Mouse (Mus musculus) retina, postnatal 1 day (tissue): Measurements from ENCODE around the gene Gm28053.
A peak's percentile ranks its signal among the peaks of the same experiment; 100 is the strongest.

Experiments
- DNase-seq: peaks from one replicate; pipeline ENCODE4 v3.0.0-alpha.2; 2012

Gene Gm28053

DNA sequence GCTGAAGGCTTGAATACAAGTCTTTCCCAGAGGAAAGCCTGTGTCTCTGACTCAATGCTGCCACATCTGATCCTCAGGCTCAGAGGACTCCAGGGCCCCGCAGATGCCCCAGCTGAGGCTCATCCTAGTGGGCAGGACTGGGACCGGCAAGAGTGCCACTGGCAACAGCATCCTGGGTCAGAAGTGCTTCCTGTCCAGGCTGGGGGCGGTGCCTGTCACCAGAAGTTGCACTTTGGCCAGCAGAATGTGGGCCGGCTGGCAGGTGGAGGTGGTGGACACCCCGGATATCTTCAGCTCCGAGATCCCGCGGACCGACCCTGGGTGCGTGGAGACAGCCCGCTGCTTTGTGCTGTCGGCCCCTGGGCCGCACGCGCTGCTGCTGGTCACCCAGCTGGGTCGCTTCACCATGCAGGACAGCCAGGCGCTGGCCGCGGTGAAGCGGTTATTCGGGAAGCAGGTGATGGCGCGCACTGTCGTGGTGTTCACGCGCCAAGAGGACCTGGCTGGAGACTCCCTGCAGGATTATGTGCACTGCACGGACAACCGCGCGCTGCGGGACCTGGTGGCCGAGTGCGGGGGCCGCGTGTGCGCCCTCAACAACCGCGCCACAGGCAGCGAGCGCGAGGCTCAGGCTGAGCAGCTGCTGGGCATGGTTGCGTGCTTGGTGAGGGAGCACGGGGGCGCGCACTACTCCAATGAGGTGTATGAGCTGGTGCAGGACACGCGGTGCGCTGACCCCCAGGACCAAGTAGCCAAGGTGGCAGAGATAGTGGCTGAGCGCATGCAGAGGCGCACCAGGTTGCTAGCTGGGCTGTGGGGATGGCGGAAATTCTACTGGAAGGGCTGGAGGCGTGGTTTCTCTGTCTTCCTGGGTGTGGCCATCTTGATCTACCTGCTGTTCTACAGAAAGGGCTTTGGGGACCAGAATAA is 24.3 kb downstream of the Gm28053 start:
- DNase-seq = peak; percentile 34

DNA sequence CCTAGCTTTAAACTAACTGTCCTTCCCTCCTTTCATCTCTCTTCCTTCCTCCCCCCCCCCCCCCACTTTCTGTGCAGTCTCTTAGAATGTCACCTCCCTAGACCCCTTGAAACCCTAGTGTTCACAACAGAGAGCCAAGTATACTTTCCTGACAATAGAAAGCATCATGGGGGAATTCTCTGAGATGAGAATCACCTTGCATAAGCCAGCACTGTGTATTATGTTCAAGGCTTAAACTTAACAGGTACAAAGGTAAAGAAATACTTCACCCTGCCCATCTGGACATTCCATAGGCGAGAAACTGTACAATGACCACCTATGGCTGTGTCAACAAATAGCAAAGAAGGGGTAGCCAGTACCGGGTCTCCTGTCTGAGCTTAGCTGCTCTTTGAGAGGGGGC is 27.1 kb downstream of the Gm28053 start:
- DNase-seq = no peak

DNA sequence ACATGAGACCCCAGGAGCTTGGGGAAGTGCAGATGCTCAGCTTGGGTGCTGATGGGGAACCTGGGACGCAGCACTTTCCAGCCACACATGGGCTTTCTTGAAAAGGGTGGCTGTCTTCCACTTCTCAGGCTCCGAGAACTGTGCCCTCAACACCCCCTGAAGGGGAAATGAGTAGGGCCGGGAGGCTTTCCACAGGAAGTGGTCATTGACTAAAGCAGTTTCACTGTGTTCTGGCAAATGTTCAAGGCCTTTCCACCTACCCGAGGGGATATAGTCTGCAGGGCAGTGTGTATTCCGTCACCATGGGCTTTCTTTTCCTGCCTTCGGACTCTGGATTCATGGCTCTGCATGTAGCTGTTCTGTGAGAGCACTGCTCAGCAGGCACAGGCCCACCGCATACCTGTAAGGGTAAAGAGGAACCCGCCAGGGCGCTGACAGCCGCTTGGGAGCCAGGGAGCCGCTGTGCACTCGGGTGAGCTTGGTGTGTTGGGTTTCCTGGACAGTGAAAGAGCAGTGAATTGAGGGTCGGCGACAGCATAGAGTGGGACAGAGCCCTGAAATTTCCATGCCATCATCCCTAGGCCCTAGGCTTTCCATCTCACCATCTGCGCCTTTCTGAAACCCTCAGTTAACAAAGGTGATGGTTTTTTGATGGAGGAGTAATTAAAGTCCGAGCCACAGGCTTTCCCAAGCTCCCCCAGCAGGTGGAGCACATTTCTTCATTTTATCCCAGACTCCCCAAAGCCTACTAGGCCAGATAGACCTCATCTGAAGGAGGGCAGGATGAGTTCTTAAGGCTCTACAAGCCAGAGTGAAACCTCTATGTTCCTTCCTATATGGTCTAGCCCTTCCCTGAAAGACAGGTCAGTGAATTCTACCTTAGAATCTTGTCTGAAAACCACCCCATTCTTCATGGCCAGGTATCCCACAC is 27.8 kb downstream of the Gm28053 start, which contains the start of gene Gimap5:
TSS of gene Gimap5 (plus strand) at position 239 of the 931 bp plus-strand sequence.
- DNase-seq = peak; percentile 46

DNA sequence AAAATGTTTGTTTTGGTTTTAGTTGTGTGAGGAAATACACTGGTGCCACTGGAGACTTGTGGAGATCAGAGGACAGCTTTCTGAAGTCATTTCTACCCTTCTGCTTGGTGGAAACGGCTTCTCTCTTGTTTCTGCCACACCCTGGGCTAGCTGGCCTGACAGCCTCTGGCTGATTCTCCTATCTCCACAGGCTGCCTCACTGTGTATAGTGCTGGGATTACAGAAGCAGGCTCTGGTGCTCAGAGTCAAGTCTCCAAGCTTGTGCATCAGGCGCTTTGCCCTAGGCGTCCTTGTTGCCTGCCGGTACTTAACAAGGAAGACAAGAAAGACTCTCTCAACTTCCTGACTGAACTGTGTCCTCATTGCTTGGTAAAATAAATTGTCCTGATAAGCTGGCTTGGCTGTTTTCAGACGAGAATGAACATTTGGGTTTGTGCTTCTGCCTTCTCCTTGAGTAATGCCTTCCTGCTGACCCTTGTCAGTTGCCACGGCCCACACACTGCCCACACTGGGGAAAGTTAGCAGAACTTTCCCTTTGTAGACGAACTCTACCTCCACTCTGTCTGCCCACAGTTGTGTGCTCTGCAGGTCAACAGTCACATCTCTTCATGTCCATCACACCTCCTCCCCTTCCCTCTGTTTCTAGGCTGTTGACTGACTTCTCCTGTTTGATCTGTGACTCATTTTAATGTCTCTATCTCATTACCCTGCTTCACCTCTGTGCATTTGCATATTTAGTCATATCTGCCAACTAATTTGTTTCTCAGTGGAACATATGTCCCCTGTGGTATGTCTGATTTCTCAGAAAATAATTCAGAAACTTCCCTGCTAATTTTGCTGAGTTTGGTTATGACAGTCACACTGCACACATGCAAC is 28.9 kb downstream of the Gm28053 start:
- DNase-seq = no peak

DNA sequence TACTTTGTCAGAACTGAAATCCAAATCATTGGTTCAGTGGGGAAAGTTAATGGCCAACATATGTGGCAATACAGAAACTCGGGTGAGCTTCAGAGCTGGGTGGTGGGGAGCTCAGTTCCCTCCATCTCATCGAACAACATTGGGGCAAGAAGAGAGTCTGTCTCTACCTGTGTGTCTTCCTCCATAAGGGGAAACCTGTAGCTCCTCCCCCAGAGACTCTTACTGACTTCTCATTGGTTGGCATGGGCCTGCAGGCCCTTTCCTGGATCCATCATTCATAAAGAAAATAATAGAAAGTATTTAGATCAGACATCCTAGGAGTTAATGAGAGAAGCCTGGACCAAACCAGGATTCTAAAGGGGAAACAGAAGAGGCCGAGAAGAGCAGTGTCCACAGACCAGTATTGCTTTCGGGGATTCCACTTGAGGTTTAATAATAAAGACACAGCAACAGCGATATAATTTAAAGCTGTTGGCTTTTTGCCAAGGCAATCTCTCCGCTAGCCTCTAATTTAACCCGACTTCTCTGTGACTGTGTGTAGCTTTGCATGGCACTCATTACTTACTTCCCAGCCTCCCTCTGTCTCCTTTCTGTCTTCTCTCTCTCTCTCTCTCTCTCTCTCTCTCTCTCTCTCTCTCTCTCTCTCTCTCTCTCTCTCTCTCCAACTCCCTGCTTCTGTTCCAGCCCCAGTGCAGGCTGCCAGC is 45.3 kb downstream of the Gm28053 start:
- peak; percentile 40 for DNase-seq

DNA sequence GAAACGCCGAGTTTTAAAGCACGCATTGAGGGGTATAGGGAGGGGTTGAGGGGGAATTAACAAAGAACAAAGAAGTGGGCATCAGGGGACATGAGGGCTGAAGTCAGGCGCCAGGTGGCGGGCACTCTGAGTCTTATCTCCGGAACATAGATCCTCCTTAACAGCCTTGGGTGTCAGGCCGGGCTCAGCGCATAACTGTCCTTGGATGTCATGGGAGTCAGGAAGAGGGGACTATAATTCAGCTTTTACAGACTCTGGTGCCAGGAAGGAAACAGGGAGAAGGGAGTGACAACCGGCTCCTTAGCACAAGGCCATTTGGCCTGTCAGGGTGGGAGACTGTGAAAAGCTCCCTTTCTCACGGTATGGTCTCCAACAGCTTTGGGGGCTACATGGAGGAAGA is 46.1 kb downstream of the Gm28053 start:
- no peak for DNase-seq

DNA sequence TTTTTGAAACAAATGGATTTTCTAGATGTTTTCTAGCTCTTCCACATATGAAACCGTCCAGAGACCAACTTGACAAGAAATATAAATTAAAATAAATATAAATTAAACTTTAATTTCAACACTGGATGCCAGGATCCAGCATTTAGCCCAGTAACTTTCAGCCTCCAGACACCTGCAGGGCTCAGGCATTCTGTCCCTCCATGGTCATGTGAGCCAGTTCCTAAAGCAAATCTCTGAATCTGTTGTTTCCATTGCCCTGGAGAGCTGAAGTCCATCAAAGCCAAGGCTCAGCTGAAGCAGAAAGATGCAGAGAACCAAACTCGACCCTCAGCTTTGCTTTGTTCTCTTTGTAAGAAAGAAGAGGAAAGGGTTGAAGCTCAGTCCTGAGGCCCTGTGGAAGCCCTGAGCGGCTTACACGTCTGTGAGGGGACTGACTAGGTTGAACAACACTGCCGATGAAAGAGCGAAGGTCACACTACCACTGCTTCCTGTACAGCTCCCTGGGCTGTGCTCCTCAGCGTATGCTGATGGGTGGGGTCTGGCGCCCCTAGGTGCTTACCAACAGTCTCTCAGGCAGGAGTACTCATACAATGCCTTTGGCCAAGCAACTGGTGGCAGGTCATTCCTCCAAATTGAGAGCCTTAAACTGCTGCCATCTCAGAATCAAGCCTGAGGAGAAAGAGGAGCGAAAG is 49.9 kb downstream of the Gm28053 start:
- DNase-seq = no peak

DNA sequence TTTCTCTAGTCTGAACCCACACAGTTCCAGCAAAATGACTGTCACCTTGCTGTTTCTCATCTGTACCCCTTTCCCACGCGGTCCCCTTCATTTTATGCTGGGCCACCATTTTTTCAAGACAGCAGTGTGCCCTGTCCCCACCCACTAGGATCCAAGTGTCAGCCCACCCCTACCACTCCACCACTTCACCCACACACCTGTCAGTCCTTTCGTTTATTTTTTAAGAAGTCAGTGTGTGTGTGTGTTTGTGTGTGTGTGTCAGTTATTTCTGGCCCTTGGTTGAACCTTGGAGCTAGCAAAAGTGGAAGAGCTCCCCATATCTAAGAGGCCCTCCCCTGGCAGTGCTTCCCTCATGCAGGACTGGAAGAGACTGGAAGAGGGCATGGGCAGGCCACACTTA is 50.5 kb downstream of the Gm28053 start:
- no peak for DNase-seq

DNA sequence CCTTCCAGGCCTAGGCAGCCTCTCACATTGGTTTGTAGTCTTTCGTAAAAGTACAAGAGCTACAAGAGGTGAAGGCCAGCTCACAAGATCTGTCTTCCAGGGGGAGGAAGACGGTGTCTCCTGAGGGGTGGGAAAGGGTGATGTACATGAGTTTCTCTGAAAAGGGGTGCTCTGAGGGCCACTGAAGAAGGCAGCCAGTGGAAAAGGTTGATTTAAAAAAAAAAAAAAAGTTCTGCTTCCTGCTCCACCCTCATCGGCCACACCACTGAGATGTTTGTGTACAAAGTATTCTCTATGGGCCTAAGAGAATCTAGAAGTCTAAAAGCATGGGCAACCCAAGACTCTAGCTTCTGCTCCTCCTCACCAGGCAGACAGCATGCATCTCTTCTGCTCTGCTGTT is 52.3 kb downstream of the Gm28053 start, which contains the start of gene Gimap3:
TSS of gene Gimap3 (minus strand) at position 156 of the 400 bp plus-strand sequence.
- no peak for DNase-seq

DNA sequence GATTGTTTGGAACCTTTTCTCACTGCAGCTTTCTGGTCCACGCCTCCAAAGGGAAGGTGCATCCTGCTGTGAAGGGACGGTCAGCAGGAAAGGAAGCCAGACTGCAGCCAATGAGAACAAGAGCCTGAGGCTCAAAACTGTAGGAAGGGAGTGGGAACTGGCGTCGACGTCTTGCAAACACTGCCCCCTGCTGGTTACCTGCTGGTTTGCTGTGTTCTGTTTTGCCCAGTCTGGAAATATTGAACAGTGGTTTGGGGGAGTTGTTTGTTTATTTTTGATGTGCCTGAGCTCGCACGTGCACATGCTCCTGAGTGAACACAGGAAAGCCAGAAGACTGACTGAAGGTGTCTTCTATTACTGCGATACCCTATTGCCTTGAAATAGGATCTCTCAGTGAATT is 53.6 kb downstream of the Gm28053 start:
- peak; percentile 83 for DNase-seq

DNA sequence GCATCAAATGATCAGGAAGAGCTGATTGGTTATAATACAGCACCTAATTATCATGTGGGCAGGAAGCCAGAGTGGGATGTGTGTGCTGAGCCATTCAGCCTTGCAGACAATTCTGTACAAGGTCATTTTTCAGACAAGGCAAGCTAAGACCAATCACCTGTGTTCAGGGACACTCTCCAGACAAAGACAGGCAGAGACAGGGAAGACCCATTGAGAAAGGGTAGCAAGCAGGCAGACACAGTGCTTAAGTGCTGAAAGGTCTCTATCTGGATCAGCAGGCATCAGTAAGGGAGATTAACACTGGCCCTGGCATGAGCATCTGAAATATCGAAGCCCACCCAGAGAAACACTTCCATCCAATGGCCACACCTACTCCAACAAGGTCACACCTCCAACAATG is 66.0 kb downstream of the Gm28053 start:
- no peak for DNase-seq

DNA sequence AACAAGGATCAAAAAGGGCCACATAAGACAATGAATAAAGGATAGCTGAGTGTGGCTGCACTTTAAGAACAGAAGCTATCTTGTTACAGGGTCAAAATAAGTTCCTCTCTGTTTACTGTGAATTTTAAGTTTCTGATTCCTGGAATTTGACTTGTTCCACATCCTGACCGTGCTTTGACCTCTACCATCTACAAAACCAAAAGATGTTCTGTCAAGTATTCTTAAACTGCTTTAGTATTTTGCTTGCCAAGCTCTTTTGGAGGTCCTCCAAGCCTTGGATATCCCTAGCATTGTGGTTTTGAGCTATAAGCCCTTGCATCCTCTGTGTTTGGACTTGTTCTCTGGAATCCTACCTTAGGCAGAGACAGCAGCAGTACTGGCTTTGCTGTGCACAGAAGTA is 66.8 kb downstream of the Gm28053 start:
- DNase-seq = no peak

DNA sequence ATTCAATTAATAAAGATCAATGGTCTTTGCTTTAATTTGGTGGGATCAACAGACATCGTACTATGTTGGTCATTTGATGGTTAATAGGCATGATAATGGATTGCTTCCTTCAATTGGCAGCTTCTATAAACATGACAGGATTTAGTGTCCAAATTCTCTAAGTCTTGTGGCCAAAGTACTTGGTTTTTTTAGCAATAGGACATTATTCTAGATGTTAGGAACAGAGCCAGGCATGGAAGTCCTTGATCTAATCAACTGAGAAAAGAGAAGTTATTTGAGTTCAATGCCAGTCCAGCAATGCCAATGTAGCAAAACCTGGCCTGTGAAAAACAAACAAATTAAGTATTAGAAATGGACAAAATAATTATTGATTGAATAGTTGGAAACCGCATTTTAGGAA is 67.2 kb downstream of the Gm28053 start:
- no peak for DNase-seq

DNA sequence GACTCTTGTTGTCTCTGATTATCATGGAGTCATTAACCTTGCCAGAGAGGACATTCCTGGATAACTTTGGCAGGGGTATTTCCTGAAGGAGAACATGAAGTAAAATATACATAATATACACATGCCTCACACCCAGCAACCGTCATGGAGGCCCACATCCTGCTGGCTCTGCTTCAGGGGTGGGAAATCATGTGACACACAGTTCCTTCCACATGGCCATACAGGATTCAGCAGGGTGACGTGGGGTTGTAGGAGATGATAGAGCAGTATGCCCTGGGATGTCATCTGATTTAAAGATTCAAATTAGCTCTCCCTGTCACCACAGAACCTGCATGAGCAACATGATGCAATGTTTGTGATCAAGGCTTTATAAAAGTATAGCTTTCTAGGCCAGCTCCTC is 69.5 kb downstream of the Gm28053 start:
- no peak for DNase-seq

DNA sequence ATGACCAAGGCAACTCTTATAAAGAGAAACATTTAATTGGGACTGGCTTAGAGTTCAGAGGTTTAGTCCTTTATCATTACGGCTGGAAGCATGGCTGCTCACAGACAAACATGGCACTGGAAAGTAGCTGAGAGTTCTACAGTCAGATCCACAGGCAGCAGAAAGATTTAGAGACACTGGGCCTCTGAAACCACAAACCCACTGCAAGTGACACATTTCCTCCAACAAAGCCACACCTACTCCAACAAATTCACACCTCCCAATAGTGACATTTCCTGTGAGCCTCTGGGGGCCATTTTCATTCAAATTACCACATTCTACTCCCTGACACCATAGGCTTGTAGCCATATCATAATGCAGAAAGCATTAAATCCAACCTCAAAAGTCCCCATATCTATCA is 83.5 kb downstream of the Gm28053 start:
- no peak for DNase-seq
